Mouse (Mus musculus) c-Kit-positive CD71-positive TER-119-positive erythroid progenitor cells, embryonic 14.5 days (primary cell): ENCODE measurements around the gene Jade2.

ENCODE experiments used
- DNase-seq: peaks from one replicate; pipeline ENCODE4 v3.0.0-alpha.2; 2013; ENCODE audit warnings: low spot score

The Jade2 gene

GRCm38 (mm10) chr11:51833393-51834066, 23.9 kb downstream of the Jade2 start:
- no peak for DNase-seq

GRCm38 (mm10) chr11:51832992-51833391, 24.5 kb downstream of the Jade2 start:
- DNase-seq = no peak

GRCm38 (mm10) chr11:51831962-51832909, 25.2 kb downstream of the Jade2 start:
- no peak for DNase-seq

- DNase-seq = no peak
These were observed 32.5 kb downstream of the Jade2 start for GRCm38 (mm10) chr11:51824867-51825424.

GRCm38 (mm10) chr11:51823963-51824753, 33.3 kb downstream of the Jade2 start:
- DNase-seq = no peak

GRCm38 (mm10) chr11:51823271-51823670, 34.2 kb downstream of the Jade2 start:
- DNase-seq = no peak

GRCm38 (mm10) chr11:51822736-51823135, 34.7 kb downstream of the Jade2 start:
- no peak for DNase-seq

GRCm38 (mm10) chr11:51820861-51821260, 36.6 kb downstream of the Jade2 start:
- peak; percentile 80 for DNase-seq

- DNase-seq = peak; percentile 71
These were observed 37.5 kb downstream of the Jade2 start for GRCm38 (mm10) chr11:51819964-51820363.

GRCm38 (mm10) chr11:51818837-51819236, 38.6 kb downstream of the Jade2 start:
- no peak for DNase-seq

- peak; percentile 82 for DNase-seq
These were observed 39.7 kb downstream of the Jade2 start for GRCm38 (mm10) chr11:51817756-51818155.

GRCm38 (mm10) chr11:51812022-51812546, 45.4 kb downstream of the Jade2 start:
- no peak for DNase-seq

GRCm38 (mm10) chr11:51811230-51811629, 46.2 kb downstream of the Jade2 start:
- no peak for DNase-seq

GRCm38 (mm10) chr11:51809632-51810224, 47.7 kb downstream of the Jade2 start:
- no peak for DNase-seq

- no peak for DNase-seq
These were observed 50.2 kb downstream of the Jade2 start for GRCm38 (mm10) chr11:51807108-51807879.

- peak; percentile 64 for DNase-seq
These were observed 52.1 kb downstream of the Jade2 start for GRCm38 (mm10) chr11:51805221-51805981.

- DNase-seq = no peak
These were observed 56.7 kb downstream of the Jade2 start for GRCm38 (mm10) chr11:51800634-51801325.

- DNase-seq = no peak
These were observed 61.2 kb downstream of the Jade2 start for GRCm38 (mm10) chr11:51796272-51796671.

- no peak for DNase-seq
These were observed 66.8 kb downstream of the Jade2 start for GRCm38 (mm10) chr11:51790662-51791061.
